Mouse (Mus musculus) heart, adult 2 months (tissue): ENCODE data around the gene 1700040F15Rik. TPM values are rescaled to one million over a fixed set of nuclear protein-coding genes. Genes with fewer than 3 reads are reported as not detected.
"Not testable (repeated sequence)": the region's sequence is repeated elsewhere in the genome, so short reads cannot be mapped to it uniquely, and the experiment has no call there.

Experiments
- DNase-seq, 2 experiments: peaks; one replicate each; pipeline ENCODE4 v3.0.0; 2021
- H3K27ac ChIP-seq: fragments of 200-600 bp; 2 replicates; pipeline ENCODE4 v1.8.1; 2022
- H3K27me3 ChIP-seq: fragments of 200-500 bp; 2 replicates; pipeline ENCODE4 v1.6.1; 2012; ENCODE audit warnings: mild to moderate bottlenecking, low read length, inconsistent platforms, mixed read lengths; ENCODE audit not compliant: control insufficient read depth, insufficient read depth
- H3K36me3 ChIP-seq: fragments of 200-500 bp; 2 replicates; pipeline ENCODE4 v1.6.1; 2012; ENCODE audit warnings: low read length, inconsistent platforms; ENCODE audit not compliant: control insufficient read depth, insufficient read depth
- H3K4me1 ChIP-seq: fragments of 200-500 bp; 2 replicates; pipeline ENCODE4 v1.6.1; 2011; ENCODE audit warnings: low read length; ENCODE audit not compliant: control insufficient read depth, insufficient read depth
- H3K4me3 ChIP-seq: fragments of 200-600 bp; 2 replicates; pipeline ENCODE4 v1.8.1; 2022
- H3K79me2 ChIP-seq: fragments of 200-500 bp; replicated peaks from 2 replicates; pipeline ENCODE4 v1.6.1; 2012; ENCODE audit warnings: mild to moderate bottlenecking, inconsistent platforms, low read length, moderate library complexity, mixed read lengths; ENCODE audit not compliant: control insufficient read depth, insufficient read depth
- H3K9ac ChIP-seq: fragments of 200-500 bp; 2 replicates; pipeline ENCODE4 v1.6.1; 2012; ENCODE audit warnings: low read depth, mild to moderate bottlenecking, control low read depth, inconsistent platforms, low read length, mixed read lengths
- WGBS: fragments of 180-500 bp; shearing (Covaris S2); methylation state at CpG from one replicate; pipeline ENCODE4 v1.1.7; 2018; 5-methylcytosine and 5-hydroxymethylcytosine counted together
- intact Hi-C: fragments of 180-260 bp; cut with DNase I; formaldehyde crosslinking; loops from one replicate; pipeline ENCODE4 v1.15.1; 2025
- long read RNA-seq: library from polyadenylated mRNA; stranded (forward); transcript quantifications from one replicate; pipeline ENCODE4 v2.0.0, GENCODE M21; 2021
- polyA plus RNA-seq: library from polyadenylated mRNA; depleted of rRNA; stranded (reverse); fragments of >200 nt; gene quantifications from 2 replicates; pipeline ENCODE4 v1.2.3, GENCODE M21; 2012; rRNA removed
- total RNA-seq, 2 experiments: library from RNA; stranded (reverse); gene quantifications; 2 replicates each; pipeline ENCODE4 v1.2.3; 2021

The 1700040F15Rik gene
- total RNA-seq (not detected), polyA plus RNA-seq (not detected in 2 replicates)
- long read RNA-seq = 0 reads

DNA sequence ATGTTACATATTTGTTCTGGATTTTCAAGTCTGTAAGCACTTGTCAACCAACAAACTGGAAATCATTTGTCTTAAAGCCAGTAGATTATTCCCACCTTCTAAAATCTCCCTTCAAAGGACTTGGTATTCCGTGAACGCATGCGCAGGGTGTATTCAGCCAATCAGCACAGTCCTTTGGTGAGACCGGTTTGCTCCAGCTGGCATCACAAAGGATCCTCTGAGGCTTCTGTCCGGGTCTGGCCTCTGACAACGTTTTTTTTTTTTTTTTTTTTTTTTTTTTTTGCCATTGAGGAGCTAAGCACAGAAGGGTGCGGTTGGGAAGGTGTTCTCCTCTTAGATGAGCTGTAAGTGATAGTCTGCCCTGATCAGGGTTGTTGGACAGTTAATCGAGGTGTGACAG is at the start of gene 1700040F15Rik:
Gene 1700040F15Rik, plus strand, starts transcription at position 301 of the 400 bp plus-strand sequence.
- H3K27ac ChIP-seq, DNase-seq, H3K79me2 ChIP-seq, H3K27me3 ChIP-seq, H3K4me3 ChIP-seq, intact Hi-C loops, H3K9ac ChIP-seq, H3K4me1 ChIP-seq, H3K36me3 ChIP-seq: not testable (repeated sequence)
- no CpG with 5 or more reads among the region's 8 CpGs for WGBS
